Mouse (Mus musculus) thymus, postnatal 25 days (tissue): ENCODE measurements around the gene Dmkn.
"Not testable (repeated sequence)": the region's sequence is repeated elsewhere in the genome, so short reads cannot be mapped to it uniquely, and the experiment has no call there.

Experiments
- DNase-seq: peaks from one replicate; pipeline ENCODE4 v3.0.0; 2022

Gene Dmkn

GRCm38 (mm10) chr7:30763456-30763855 is at the start of gene Dmkn:
Gene Dmkn (plus strand): TSS chr7:30763756.
- no peak for DNase-seq

DNA sequence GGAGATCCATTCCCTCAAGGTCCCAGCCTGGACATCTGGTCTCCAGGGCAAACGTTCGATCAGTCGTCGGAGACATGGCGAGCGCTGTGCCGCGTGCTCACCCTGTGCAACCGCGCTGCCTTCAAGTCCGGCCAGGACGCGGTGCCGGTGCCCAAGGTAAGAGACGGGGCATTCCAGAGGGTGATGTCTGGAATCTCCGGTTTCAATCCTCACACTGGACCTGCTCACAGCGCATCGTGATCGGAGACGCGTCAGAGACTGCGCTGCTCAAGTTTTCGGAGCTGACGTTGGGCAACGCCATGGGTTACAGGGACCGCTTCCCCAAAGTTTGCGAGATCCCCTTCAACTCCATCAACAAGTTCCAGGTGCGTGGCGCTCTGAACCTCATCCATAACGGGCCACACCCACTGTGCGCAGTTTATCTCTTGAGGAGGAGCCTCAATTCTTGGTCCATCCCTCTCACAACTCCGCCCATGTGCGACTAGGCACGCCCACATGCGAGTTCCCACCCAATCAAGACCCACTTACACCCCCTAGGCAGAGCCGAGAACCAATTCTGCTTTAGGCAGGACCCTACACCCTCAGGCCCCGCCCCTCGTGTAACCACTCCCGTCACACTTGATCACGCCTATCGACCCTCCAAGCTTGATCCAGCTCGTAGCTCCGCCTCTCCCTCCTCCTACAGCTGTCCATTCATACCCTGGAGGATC is 46.4 kb upstream of the Dmkn start:
- peak; percentile 61 for DNase-seq

DNA sequence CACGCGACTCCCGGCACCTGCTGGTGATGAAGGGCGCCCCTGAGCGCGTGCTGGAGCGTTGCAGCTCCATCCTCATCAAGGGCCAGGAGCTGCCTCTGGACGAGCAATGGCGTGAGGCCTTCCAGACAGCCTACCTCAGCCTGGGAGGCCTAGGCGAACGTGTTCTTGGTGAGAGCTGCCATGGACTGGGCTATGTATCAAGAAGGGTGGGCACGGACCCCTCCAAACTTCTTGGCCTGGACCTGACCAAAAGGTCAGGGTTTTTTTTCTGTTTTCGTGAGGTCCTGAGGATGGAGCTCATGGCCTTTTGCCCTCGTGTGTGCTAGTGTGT is 45.9 kb upstream of the Dmkn start:
- DNase-seq, result no peak

GRCm38 (mm10) chr7:30719669-30720068 is 43.9 kb upstream of the Dmkn start:
- no peak for DNase-seq

- DNase-seq, result no peak
Observed at GRCm38 (mm10) chr7:30721286-30721685, 42.3 kb upstream of the Dmkn start.

DNA sequence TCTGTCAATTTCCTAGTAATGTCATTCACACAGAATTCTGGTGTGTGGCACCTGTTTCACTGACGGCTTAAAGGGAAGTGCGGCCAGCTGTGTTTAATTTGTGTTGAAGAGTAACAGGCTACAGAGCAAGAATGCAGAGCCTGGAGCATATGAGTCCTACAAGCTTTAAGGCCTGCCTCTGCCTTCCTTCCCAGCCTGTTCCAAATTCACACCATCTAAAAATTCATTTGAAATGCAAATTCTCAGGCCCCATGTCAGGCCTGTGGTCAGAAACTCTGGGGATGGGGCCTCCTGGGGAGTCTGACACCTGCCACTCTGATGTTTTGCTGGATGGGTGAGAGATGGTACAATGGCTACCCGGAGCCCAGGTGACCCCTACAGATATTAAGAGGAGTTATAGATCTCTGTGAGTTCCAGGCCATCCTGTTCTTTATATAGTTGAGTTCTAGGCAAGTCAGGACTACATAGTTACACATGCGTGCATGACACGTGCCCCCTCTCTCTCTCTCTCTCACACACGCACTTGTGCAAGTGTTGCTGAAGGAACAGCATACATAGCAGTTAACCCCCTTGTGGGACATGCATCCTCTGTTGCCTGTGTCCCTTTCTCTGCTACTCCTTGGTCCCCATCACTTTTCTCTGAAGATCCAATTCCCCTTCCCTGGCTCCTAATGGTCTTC is 40.1 kb upstream of the Dmkn start:
- DNase-seq, result no peak

DNA sequence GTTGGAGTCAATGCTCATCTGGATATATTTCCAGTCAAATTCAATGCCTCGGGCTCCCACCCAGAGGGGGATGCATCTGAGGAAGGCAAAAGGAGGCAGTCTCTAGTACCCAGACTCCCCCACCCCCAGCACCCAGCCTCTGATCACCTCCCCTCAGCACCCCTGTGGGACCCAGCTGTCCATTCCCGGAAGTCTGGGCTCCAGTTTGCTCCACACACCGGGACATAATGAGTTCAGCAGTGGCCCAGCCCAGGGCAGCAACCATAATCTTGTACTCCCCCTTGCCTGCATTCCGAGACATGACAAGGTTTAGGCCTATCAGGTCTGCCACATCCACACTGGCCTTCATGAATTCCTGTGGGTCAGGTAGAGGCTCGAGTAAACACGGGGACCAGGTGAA is 35.3 kb upstream of the Dmkn start:
- DNase-seq, result no peak

DNA sequence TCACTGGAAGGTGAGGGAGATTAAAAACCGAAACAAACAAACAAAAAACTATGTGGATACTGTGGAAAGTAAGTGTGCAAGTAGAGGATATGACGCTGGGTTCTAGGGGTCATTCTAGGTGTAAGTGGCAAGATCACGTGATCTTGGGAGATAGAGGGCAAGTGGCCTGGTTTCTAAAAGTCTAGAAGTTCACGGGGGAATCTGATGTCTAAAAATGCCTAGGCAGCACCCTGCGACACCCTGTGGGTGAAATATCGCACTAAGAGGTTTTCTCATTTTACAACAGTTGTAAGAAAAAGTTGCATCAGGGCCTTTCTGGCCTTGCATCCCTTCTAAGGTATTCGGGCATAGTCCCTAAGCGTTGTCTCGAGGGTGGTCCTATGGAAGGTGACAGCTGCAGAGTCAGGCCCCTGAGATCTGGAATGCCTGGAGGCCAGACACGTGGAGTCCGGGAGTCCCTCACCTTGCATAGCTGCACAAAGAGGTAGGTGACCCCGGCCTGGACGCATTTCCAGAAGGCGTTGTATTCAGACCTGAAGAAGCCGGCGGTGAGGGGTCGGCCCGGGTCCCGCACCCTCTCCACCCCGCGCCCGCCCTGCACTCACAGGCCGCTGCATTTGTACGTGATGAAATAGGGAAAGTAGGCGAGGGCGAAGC is 34.7 kb upstream of the Dmkn start:
- DNase-seq, result no peak

GRCm38 (mm10) chr7:30729396-30730063 is 34.0 kb upstream of the Dmkn start, which contains the start of gene Tmem147:
Gene Tmem147 (minus strand): TSS chr7:30729540.
- peak; percentile 96 for DNase-seq

GRCm38 (mm10) chr7:30730064-30730722 is 33.4 kb upstream of the Dmkn start:
- not testable (repeated sequence) for DNase-seq

- DNase-seq, result no peak
Observed at GRCm38 (mm10) chr7:30736211-30736610, 27.3 kb upstream of the Dmkn start.

- not testable (repeated sequence) for DNase-seq
Observed at GRCm38 (mm10) chr7:30742570-30742969, 21.0 kb upstream of the Dmkn start.

DNA sequence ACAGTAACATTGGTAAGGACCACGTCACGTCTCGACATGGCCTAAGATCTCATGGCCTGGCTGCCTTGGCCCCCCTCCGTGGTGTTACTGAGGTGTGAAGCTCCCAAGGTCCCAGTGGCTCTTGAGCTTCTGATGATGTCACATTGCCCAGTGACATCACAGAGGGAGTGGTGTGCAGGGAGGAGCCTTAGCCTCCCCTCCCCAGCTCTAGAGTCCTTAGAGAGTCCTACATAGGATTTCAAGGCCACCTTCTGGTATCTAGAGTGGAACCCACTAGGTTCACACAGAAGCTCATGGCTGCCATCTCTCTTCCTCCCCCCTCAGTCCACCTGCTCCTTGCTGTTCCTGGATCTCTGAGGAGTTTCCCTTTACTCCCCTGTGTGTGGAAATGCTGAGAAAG is 19.9 kb upstream of the Dmkn start, which contains the start of gene Gapdhs:
TSS of gene Gapdhs (minus strand) at position 65 of the 400 bp plus-strand sequence.
- DNase-seq, result not testable (repeated sequence)

- no peak for DNase-seq
Observed at GRCm38 (mm10) chr7:30744022-30744598, 19.4 kb upstream of the Dmkn start.

- no peak for DNase-seq
Observed at GRCm38 (mm10) chr7:30747525-30748204, 15.9 kb upstream of the Dmkn start.

DNA sequence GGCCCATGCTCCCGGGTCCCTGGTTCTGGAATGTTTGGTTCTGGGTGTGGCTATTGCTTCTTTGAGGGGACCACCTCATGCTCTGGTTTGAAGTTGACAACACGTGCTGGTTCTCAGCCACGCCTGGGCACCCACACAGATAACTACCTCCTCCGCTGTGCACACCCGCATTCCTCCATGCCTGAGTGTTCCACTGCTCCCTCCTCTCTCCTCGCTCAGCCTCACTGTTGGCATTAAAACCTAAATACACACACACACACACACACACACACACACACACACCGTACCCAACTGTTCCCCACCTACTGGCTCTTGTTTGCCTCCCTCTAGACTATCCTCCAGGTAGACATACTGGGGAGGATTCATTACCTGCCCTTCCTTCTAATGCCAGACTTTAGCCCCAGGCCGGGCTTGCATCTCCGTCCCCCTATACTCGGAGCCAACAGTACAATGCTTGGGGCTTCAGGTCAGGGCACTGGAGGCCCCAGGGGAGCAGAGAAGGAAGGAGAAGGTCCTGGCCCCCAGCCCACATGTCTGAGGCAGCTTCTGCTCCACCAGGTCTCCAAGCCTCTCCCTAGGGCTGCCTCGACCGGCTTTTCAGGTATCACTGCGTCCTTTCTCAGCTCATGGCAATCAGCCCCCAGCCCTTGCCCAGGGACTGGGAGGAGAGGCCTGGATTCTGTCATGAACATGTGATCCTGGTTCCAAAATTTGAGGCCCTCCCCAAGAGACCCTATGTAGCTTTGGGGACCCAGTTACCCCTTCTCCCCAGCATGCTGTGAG is 13.5 kb upstream of the Dmkn start:
- no peak for DNase-seq

DNA sequence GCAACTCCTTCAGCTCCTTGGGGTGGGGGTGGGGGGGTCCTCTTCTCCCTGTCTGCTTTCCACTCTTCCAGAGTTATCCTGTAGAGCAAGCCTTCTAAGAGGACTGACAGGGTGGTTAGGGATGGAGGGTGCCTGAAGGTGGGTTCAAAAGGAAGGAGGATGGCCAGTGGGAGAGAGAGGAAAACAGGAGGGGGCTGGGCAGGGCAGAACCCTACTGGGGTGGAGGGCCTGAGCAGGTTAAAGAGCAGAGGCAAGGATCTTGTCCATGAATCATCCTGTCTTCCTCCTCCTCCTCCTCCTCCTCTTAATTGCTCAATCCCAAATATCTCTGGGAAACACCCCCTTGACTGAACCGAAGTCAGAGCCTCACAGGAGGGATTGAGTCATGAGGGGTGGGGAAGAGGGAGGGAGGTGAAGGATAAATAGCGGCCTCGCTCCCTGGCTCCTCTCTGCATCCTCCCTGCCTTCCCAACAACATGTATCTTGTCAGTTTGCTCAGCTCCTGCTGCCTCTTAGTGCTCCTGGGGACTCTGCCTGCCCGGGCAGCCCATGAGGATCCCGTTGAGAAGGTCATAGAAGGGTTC is 12.4 kb upstream of the Dmkn start, which contains the start of gene Sbsn:
TSS of gene Sbsn (plus strand) at position 386 of the 584 bp plus-strand sequence.
- no peak for DNase-seq

- DNase-seq, result no peak
Observed at GRCm38 (mm10) chr7:30757001-30757400, 6.6 kb upstream of the Dmkn start.

DNA sequence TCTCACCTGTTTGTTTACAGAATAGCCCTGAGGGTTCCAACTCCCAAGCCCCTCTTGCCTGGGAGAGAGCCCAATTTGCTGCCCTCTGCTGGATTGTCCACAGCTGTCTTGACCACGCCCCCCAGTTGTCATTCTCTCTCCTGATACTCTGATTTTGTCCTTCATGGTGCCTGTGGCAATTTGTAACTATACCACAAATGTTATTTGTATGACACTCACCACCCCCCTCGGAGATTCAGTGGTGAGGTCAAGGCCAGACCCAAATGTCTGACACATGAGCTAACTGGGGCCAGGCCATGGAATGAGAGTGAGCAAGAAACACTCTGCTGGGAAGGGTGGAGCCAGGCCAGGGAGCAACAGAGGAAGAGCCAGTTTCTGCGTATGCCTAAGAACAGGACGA is 4.7 kb upstream of the Dmkn start:
- DNase-seq, result peak; percentile 18

DNA sequence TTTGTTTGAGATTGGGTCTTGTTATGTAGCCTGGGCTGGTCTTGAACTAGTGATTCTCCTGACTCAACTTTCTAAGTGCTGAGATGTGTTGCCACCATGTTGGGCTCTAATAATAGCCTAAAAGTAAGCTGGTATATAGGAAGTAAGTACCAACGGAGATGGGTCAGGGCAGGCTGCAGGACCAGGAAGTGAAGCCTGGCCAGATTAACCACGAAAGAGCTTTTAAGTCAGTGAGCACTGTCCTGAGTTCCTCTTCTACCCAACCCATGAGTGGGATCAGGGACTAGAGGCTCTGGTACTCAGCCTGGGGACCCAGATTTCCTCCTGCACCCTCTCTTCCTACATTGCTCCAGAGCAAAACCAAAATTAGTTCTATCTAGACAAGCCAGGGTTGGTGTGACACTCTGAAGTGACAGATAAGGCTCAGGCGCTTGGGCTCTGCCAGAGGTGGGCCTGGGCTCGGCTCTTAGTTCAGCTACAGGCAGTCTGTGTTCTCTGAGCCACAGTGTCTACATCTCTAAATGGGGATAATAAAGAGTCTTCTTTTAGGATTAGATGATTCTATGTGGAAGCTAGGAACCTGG is 1.7 kb upstream of the Dmkn start:
- no peak for DNase-seq
